Mouse (Mus musculus): ENCODE results near the gene Hbp1. TPM values are rescaled to one million over a fixed set of nuclear protein-coding genes. Genes with fewer than 3 reads are reported as not detected.

The Hbp1 gene
- polyA plus RNA-seq, 1 experiment from 2014 or later = 112 TPM

DNA sequence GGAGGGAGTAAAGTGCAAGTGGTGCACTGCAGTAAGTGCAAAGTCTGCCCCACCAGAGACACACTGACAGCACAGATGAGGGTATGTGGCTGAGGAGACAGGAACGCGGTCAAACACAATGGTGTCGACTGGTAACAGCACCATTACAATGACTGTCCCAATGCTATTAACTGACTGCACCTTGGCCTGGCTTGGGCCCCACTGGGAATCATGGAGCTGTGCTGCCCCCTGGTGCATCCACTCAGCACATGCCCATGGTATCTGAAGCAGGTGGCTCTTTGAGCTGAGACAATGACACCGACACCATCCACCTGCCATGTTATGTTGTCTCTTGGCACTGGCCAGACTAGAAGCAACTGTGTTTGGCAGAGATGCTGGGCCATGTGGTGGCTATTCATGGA is 23.7 kb downstream of the Hbp1 start:
- Histone ChIP-seq H3K9ac (ENCODE audit: low read length) (no peak overlapping the region), H3K9me3 (ENCODE audit: control insufficient read depth, low read length) (no peaks in the 10 kb centered on the region), H3K27ac (ENCODE audit: low read depth) (no peak overlapping the region), H3K36me3 (ENCODE audit: control insufficient read depth, insufficient read depth, low read length) (peaks cover 79% of the 10 kb centered on the region), H3K4me1 (replicated peaks; ENCODE audit: control insufficient read depth, insufficient read depth, low read length) (no peaks in the 10 kb centered on the region; the same call in 1 of the 2 replicates), H3K4me2 (ENCODE audit: low read length) (no peak overlapping the region), H3K4me3 (ENCODE audit: low read depth, low read length) (no peak overlapping the region), H3K27me3 (replicated peaks; ENCODE audit: control insufficient read depth, insufficient read depth, low read length) (no peaks in the 10 kb centered on the region)
- ATAC-seq (replicated peaks; ENCODE audit: low FRiP score, low TSS enrichment, low read depth) (peak; percentile 74; the same call in 1 of the 2 replicates), DNase-seq (ENCODE audit: low spot score) (peak; percentile 82)
- WGBS = 73% methylated on average over 4 of the region's 4 CpGs

DNA sequence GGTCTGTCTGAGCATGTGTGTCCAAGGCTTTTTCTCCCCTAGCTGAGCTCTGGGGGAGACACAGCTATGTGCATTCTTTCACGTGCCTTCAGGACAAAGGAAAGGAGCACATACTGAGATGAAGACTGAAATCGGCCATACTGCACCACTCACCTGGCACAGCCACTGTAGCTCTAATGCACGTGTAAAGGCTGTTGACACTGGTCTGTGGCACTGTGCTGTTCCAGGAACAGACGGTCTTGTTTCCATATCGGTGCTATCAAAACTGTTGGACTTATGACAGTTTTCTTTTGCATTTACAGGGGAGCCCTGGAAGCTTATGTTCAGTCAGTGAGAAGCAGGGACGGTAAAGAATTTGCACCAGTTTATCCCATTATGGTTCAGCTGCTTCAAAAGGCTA is 25.0 kb downstream of the Hbp1 start:
- Histone ChIP-seq H3K9ac (ENCODE audit: low read length) (no peak overlapping the region), H3K4me2 (ENCODE audit: low read length) (no peak overlapping the region), H3K9me3 (ENCODE audit: control insufficient read depth, low read length) (no peaks in the 10 kb centered on the region), H3K36me3 (ENCODE audit: control insufficient read depth, insufficient read depth, low read length) (peaks cover 71% of the 10 kb centered on the region), H3K27me3 (replicated peaks; ENCODE audit: control insufficient read depth, insufficient read depth, low read length) (no peaks in the 10 kb centered on the region), H3K4me3 (ENCODE audit: low read depth, low read length) (no peak overlapping the region), H3K27ac (ENCODE audit: low read depth) (no peak overlapping the region), H3K4me1 (replicated peaks; ENCODE audit: control insufficient read depth, insufficient read depth, low read length) (no peaks in the 10 kb centered on the region; the same call in 1 of the 2 replicates)
- 90% methylated on average over 6 of the region's 6 CpGs for WGBS
- ATAC-seq (replicated peaks; ENCODE audit: low FRiP score, low TSS enrichment, low read depth) (no peak), DNase-seq (ENCODE audit: low spot score) (no peak)

DNA sequence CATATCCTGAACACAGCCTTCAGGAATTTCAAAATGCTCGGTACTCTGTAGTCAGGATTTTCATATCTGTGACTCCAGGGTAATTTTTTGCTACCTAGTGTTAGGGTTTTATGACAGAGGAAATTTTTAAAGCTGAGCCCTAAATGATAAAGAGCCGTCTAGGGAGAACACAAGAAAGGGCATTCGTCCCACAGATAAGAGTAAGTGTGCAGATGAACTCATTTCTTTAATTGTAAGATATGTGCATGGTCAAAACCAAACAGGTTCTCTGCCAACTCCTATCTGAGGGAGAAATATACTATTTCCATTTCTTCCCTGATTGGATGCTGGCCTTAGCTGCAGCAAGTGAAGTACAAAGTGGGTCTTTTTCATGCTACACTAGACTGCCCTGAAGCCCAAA is 26.2 kb downstream of the Hbp1 start:
- no peaks in the 10 kb centered on the region for H3K9me3 ChIP-seq (ENCODE audit: control insufficient read depth, low read length)
- ATAC-seq (replicated peaks; ENCODE audit: low FRiP score, low TSS enrichment, low read depth) (no peak), DNase-seq (ENCODE audit: low spot score) (no peak)
- no peak overlapping the region for H3K9ac ChIP-seq (ENCODE audit: low read length)
- peaks cover 59% of the 10 kb centered on the region for H3K36me3 ChIP-seq (ENCODE audit: control insufficient read depth, insufficient read depth, low read length)
- no peaks in the 10 kb centered on the region for H3K4me1 ChIP-seq (replicated peaks; ENCODE audit: control insufficient read depth, insufficient read depth, low read length)
- no peaks in the 10 kb centered on the region for H3K27me3 ChIP-seq (replicated peaks; ENCODE audit: control insufficient read depth, insufficient read depth, low read length)
- H3K4me3 ChIP-seq (ENCODE audit: low read depth, low read length) = no peak overlapping the region
- H3K27ac ChIP-seq (ENCODE audit: low read depth) = no peak overlapping the region
- WGBS = 79% methylated on average over 3 of the region's 3 CpGs
- no peak overlapping the region for H3K4me2 ChIP-seq (ENCODE audit: low read length)

DNA sequence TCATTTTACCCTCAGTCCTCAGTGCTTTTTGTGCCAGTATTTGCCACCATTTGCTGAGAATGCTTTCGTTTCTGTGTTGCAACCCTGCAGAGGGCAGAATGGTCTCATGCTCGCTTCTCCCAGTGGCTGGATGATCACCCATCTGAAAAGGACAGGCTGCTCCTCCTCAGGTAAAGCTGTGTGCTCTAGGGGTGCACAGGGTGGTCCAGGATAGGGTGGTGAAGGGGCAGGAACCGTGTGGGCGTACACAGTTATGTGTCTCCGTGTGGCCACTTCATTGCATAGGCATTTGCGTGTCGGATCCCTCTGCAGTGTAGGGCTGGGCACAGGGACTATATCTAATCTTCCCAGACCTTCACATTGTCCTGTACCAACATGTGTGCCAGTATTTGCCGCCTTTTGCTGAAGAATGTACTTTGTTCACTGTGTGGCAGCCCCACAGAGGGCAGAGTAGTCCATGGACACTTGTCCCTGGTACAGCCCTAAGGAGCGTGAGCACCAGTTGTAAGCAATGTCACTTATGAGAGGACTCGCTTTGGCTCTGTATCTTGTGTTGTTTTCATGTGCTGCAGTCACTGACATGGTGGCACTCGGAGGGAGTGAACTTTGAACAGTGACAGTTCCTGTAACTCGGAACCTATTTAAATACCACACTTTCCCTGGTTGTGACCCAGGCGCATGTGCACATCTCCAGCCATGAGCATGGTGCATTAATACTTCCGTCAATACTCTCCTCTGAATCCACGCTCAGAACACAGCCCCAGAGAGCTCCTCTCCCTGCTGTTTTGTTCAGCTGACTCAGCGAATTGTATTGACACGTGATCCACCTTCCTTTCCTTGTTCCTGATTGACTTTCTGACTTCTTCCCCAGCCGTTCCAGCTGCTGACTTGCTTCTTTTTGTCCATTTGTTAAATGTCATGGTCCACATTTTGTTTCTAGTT is 29.6 kb downstream of the Hbp1 start:
- no peaks in the 10 kb centered on the region for H3K4me1 ChIP-seq (replicated peaks; ENCODE audit: control insufficient read depth, insufficient read depth, low read length)
- H3K36me3 ChIP-seq (ENCODE audit: control insufficient read depth, insufficient read depth, low read length) = peaks cover 32% of the 10 kb centered on the region
- no peak overlapping the region for H3K9ac ChIP-seq (ENCODE audit: low read length)
- H3K4me2 ChIP-seq (ENCODE audit: low read length) = no peak overlapping the region
- no peak overlapping the region for H3K27ac ChIP-seq (ENCODE audit: low read depth)
- no peaks in the 10 kb centered on the region for H3K9me3 ChIP-seq (ENCODE audit: control insufficient read depth, low read length)
- no peaks in the 10 kb centered on the region for H3K27me3 ChIP-seq (replicated peaks; ENCODE audit: control insufficient read depth, insufficient read depth, low read length)
- ATAC-seq (replicated peaks; ENCODE audit: low FRiP score, low TSS enrichment, low read depth) (no peak), DNase-seq (ENCODE audit: low spot score) (no peak)
- WGBS = 84% methylated on average over 18 of the region's 18 CpGs
- no peak overlapping the region for H3K4me3 ChIP-seq (ENCODE audit: low read depth, low read length)

DNA sequence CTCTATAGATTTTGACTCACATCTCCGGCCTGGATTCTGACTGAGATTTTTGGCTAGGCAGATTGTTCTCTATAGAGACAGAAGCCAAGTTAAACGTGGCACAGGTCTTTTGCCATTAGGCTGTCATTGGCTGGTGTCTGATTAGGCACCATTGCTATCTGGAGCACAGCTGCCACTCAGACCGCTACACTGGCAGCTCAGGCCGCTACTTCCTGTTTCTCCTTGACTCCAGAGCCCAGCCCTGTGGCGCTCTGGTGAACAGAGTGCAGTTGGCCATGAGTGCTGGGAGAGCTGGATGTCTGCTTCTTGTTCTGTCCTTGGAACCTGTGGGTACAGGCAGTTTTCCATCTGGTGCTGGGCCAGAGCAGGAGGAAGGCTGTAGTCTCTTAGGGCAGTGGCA is 33.1 kb downstream of the Hbp1 start:
- Histone ChIP-seq H3K4me1 (replicated peaks; ENCODE audit: control insufficient read depth, insufficient read depth, low read length) (no peaks in the 10 kb centered on the region), H3K9me3 (ENCODE audit: control insufficient read depth, low read length) (no peaks in the 10 kb centered on the region), H3K4me2 (ENCODE audit: low read length) (no peak overlapping the region), H3K4me3 (ENCODE audit: low read depth, low read length) (no peak overlapping the region), H3K9ac (ENCODE audit: low read length) (no peak overlapping the region), H3K27ac (ENCODE audit: low read depth) (no peak overlapping the region), H3K27me3 (replicated peaks; ENCODE audit: control insufficient read depth, insufficient read depth, low read length) (no peaks in the 10 kb centered on the region), H3K36me3 (ENCODE audit: control insufficient read depth, insufficient read depth, low read length) (peaks cover 10% of the 10 kb centered on the region; the same call in 1 of the 2 replicates)
- 83% methylated on average over 5 of the region's 5 CpGs for WGBS
- DNase-seq (ENCODE audit: low spot score) = no peak
- ATAC-seq (replicated peaks; ENCODE audit: low FRiP score, low TSS enrichment, low read depth) = no peak

DNA sequence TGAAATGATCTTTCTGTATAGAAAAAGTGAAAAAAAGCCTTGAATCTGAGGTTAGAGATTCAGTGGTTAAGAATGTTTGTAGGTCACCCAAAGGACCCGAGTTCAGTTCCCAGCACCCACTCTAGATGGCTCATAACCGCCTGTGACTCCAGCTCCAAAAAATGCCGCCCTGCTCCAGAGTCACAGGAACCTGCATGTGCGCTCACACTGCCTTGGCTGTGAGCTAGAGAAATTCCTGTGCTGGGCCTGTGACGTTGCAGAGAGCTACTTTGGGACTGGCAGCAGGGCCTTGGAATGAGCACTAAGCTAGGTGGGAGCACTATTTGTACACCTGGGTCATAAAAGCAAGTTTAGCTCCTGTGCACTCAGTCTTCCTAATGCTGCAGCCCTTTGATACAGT is 33.6 kb downstream of the Hbp1 start:
- Histone ChIP-seq H3K4me2 (ENCODE audit: low read length) (no peak overlapping the region), H3K27me3 (replicated peaks; ENCODE audit: control insufficient read depth, insufficient read depth, low read length) (no peaks in the 10 kb centered on the region), H3K9me3 (ENCODE audit: control insufficient read depth, low read length) (no peaks in the 10 kb centered on the region), H3K27ac (ENCODE audit: low read depth) (no peak overlapping the region), H3K4me1 (replicated peaks; ENCODE audit: control insufficient read depth, insufficient read depth, low read length) (no peaks in the 10 kb centered on the region), H3K4me3 (ENCODE audit: low read depth, low read length) (no peak overlapping the region), H3K36me3 (ENCODE audit: control insufficient read depth, insufficient read depth, low read length) (0 out of 2 replicates have a peak, but pooled peaks cover 6% of the 10 kb centered on the region), H3K9ac (ENCODE audit: low read length) (no peak overlapping the region)
- ATAC-seq (replicated peaks; ENCODE audit: low FRiP score, low TSS enrichment, low read depth) (no peak), DNase-seq (ENCODE audit: low spot score) (no peak)
- WGBS = 91% methylated on average over 5 of the region's 5 CpGs

DNA sequence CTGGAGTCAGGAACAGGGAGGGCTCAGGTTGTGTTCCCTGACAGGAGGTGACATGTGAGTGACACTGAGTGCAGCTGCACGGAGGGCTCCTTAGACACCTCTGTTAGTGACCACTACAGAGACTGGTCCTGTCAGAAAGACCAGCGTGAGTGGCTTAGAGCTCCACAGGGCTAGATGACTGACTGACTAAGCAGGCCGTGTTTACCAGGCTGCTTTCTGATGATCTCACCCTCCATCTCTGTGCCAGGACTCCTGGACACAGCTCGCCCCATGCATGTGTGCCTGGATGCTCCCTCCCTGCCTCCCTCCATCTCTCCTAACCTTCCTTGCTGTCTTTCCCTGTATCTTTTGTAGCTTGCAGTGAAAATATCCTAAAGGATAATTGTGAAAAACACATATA is 36.7 kb downstream of the Hbp1 start:
- Histone ChIP-seq H3K27ac (ENCODE audit: low read depth) (no peak overlapping the region), H3K27me3 (replicated peaks; ENCODE audit: control insufficient read depth, insufficient read depth, low read length) (no peaks in the 10 kb centered on the region), H3K4me3 (ENCODE audit: low read depth, low read length) (no peak overlapping the region), H3K4me2 (ENCODE audit: low read length) (no peak overlapping the region), H3K9ac (ENCODE audit: low read length) (no peak overlapping the region), H3K4me1 (replicated peaks; ENCODE audit: control insufficient read depth, insufficient read depth, low read length) (no peaks in the 10 kb centered on the region), H3K36me3 (ENCODE audit: control insufficient read depth, insufficient read depth, low read length) (no peaks in the 10 kb centered on the region), H3K9me3 (ENCODE audit: control insufficient read depth, low read length) (no peaks in the 10 kb centered on the region)
- ATAC-seq (replicated peaks; ENCODE audit: low FRiP score, low TSS enrichment, low read depth) (no peak), DNase-seq (ENCODE audit: low spot score) (no peak)
- WGBS = 72% methylated on average over 4 of the region's 4 CpGs

DNA sequence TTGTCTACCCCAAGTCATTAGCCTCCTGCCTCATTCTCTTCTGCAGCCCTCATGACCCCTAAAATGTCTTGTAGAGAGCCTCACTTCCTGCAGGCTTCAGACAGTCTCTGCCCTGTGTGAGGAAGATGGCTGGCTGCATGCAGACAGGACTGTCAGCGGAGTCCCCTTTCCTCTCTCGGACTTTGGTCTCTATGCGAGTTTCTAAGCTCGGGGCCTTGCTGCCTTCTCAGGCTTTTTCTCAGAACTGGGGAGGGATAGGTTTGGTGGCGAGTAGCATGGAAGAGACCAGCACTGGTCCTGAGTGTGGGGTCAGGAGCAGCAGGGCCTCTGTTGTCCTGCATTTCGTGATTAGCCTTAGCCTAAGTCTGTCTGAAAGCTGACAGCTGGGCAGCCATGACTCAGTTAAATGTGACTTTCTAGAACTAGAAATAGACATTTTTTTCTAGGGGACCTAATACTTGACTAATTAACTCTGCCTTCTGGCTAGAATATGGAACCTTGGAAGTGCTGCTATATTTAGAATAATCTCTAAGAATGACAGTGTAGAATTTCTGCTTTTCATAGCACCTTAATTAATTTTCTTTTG is 37.3 kb downstream of the Hbp1 start:
- ATAC-seq (replicated peaks; ENCODE audit: low FRiP score, low TSS enrichment, low read depth) (no peak), DNase-seq (ENCODE audit: low spot score) (no peak)
- Histone ChIP-seq H3K4me1 (replicated peaks; ENCODE audit: control insufficient read depth, insufficient read depth, low read length) (no peaks in the 10 kb centered on the region), H3K9me3 (ENCODE audit: control insufficient read depth, low read length) (no peaks in the 10 kb centered on the region), H3K4me2 (ENCODE audit: low read length) (no peak overlapping the region), H3K9ac (ENCODE audit: low read length) (no peak overlapping the region), H3K4me3 (ENCODE audit: low read depth, low read length) (no peak overlapping the region), H3K27me3 (replicated peaks; ENCODE audit: control insufficient read depth, insufficient read depth, low read length) (no peaks in the 10 kb centered on the region), H3K27ac (ENCODE audit: low read depth) (no peak overlapping the region), H3K36me3 (ENCODE audit: control insufficient read depth, insufficient read depth, low read length) (no peaks in the 10 kb centered on the region)
- WGBS = 82% methylated on average over 6 of the region's 6 CpGs
